Mouse (Mus musculus) liver, embryonic 13.5 days (tissue): Measurements from ENCODE around the gene Tcte3. TPM values are rescaled to one million over a fixed set of nuclear protein-coding genes. Genes with fewer than 3 reads are reported as not detected.
"Not testable (repeated sequence)": the region's sequence is repeated elsewhere in the genome, so short reads cannot be mapped to it uniquely, and the experiment has no call there.

ENCODE experiments used
- ATAC-seq: fragments of 200-750 bp; cut with Nextera tagmentation; 2 replicates; pipeline ENCODE4 v1.8.0; 2017; ENCODE audit warnings: low read depth, mild to moderate bottlenecking, moderate number of reproducible peaks, moderate library complexity
- DNase-seq: peaks from one replicate; pipeline ENCODE4 v3.0.0; 2022
- H3K27ac ChIP-seq: fragments of 300-500 bp; sonication (generic); 2 replicates; pipeline ENCODE4 v1.5.1; 2015; ENCODE audit warnings: moderate library complexity, mild to moderate bottlenecking, inconsistent platforms
- H3K27me3 ChIP-seq: fragments of 300-500 bp; sonication (generic); 2 replicates; pipeline ENCODE4 v1.6.1; 2015; ENCODE audit warnings: mild to moderate bottlenecking, inconsistent platforms
- H3K36me3 ChIP-seq: fragments of 300-500 bp; sonication (generic); 2 replicates; pipeline ENCODE4 v1.6.1; 2015; ENCODE audit warnings: mild to moderate bottlenecking, inconsistent platforms
- H3K4me1 ChIP-seq: fragments of 300-500 bp; sonication (generic); replicated peaks from 2 replicates; pipeline ENCODE4 v1.6.1; 2015; ENCODE audit warnings: inconsistent platforms
- H3K4me2 ChIP-seq: fragments of 300-500 bp; sonication (generic); 2 replicates; pipeline ENCODE4 v1.6.1; 2015; ENCODE audit warnings: inconsistent platforms, mild to moderate bottlenecking, moderate library complexity
- H3K4me3 ChIP-seq: fragments of 300-500 bp; sonication (generic); replicated peaks from 2 replicates; pipeline ENCODE4 v1.5.1; 2015; ENCODE audit warnings: mild to moderate bottlenecking, inconsistent platforms
- H3K9ac ChIP-seq: fragments of 300-500 bp; sonication (generic); 2 replicates; pipeline ENCODE4 v1.6.1; 2015; ENCODE audit warnings: mild to moderate bottlenecking, inconsistent platforms
- H3K9me3 ChIP-seq: fragments of 300-500 bp; sonication (generic); replicated peaks from 2 replicates; pipeline ENCODE4 v1.6.1; 2016; ENCODE audit warnings: inconsistent platforms
- WGBS: fragments of 180-500 bp; shearing (Covaris S2); methylation state at CpG from one replicate; pipeline ENCODE4 v1.1.7; 2015; ENCODE audit not compliant: insufficient replicate concordance; 5-methylcytosine and 5-hydroxymethylcytosine counted together
- polyA plus RNA-seq: library from polyadenylated mRNA; unstranded; fragments of >200 nt; fragmentation: Nextera tagmentation; extraction: Ambion mirVana; gene quantifications from 2 replicates; pipeline ENCODE4 v1.2.1, GENCODE M21; 2015

Gene Tcte3
- polyA plus RNA-seq, result 2.1 and 3.1 TPM in 2 replicates

- H3K4me3 ChIP-seq, result peak within 1 kb of the TSS; percentile 31; the same call in 1 of the 2 replicates
- not testable (repeated sequence) for H3K9me3 ChIP-seq, H3K36me3 ChIP-seq, H3K4me2 ChIP-seq, H3K27ac ChIP-seq, H3K4me1 ChIP-seq, DNase-seq, H3K9ac ChIP-seq, H3K27me3 ChIP-seq
- WGBS, result 0% methylated on average over 22 of the region's 56 CpGs
- peak; percentile 95 for ATAC-seq
These were observed at the start of gene Tcte3, which contains the start of the genes Ermard and Gm3448 for GRCm38 (mm10) chr17:15041175-15041729. Gene Tcte3 (minus strand): TSS chr17:15041488. Gene Ermard (plus strand): TSS chr17:15041208. Gene Gm3448 (minus strand): TSS chr17:15041537.

- WGBS, result 41% methylated on average over 8 of the region's 8 CpGs
- ATAC-seq, result no peak
- no peak overlapping the region for H3K9ac ChIP-seq
- H3K4me3 ChIP-seq, result no peak overlapping the region
- H3K4me2 ChIP-seq, result no peak overlapping the region
- no peak overlapping the region for H3K27ac ChIP-seq
- no peaks in the 10 kb centered on the region for H3K9me3 ChIP-seq
- H3K4me1 ChIP-seq, result peaks cover 39% of the 10 kb centered on the region
- 0 out of 2 replicates have a peak, but pooled peaks cover 3% of the 10 kb centered on the region for H3K27me3 ChIP-seq
- H3K36me3 ChIP-seq, result no peaks in the 10 kb centered on the region
- DNase-seq, result no peak
These were observed 47.3 kb upstream of the Tcte3 start for GRCm38 (mm10) chr17:15088591-15089001.

- H3K4me1 ChIP-seq, result peaks cover 44% of the 10 kb centered on the region
These were observed 46.9 kb upstream of the Tcte3 start for GRCm38 (mm10) chr17:15088166-15088565.

GRCm38 (mm10) chr17:15085006-15085405 is 43.7 kb upstream of the Tcte3 start:
- Histone ChIP-seq H3K9ac (no peak overlapping the region), H3K4me1 (peaks cover 47% of the 10 kb centered on the region), H3K27ac (peak overlapping the region; percentile 88), H3K27me3 (peaks cover 6% of the 10 kb centered on the region; the same call in 1 of the 2 replicates), H3K4me3 (no peak overlapping the region; the same call in 1 of the 2 replicates), H3K4me2 (peak overlapping the region; percentile 54), H3K36me3 (no peaks in the 10 kb centered on the region), H3K9me3 (no peaks in the 10 kb centered on the region)
- DNase-seq, result peak; percentile 56
- WGBS, result 63% methylated on average over 2 of the region's 2 CpGs
- peak; percentile 61 for ATAC-seq

More at GRCm38 (mm10) chr17:15088166-15088565, 46.9 kb upstream of the Tcte3 start:
- Histone ChIP-seq H3K4me2 (no peak overlapping the region), H3K4me3 (no peak overlapping the region), H3K27me3 (0 out of 2 replicates have a peak, but pooled peaks cover 3% of the 10 kb centered on the region), H3K9ac (no peak overlapping the region), H3K36me3 (no peaks in the 10 kb centered on the region), H3K27ac (no peak overlapping the region), H3K9me3 (no peaks in the 10 kb centered on the region)
- 48% methylated on average over 2 of the region's 2 CpGs for whole genome bisulfite sequencing
- ATAC-seq (no peak), DNase-seq (peak; percentile 35)

GRCm38 (mm10) chr17:15084226-15084848 is 43.0 kb upstream of the Tcte3 start:
- ATAC-seq, result peak; percentile 92
- Histone ChIP-seq H3K4me1 (peaks cover 47% of the 10 kb centered on the region), H3K4me2 (peak overlapping the region; percentile 54), H3K27ac (peak overlapping the region; percentile 88), H3K9ac (peak overlapping the region; percentile 37; the same call in 1 of the 2 replicates), H3K27me3 (peaks cover 6% of the 10 kb centered on the region; the same call in 1 of the 2 replicates), H3K9me3 (no peaks in the 10 kb centered on the region), H3K4me3 (peak overlapping the region; percentile 18; the same call in 1 of the 2 replicates), H3K36me3 (no peaks in the 10 kb centered on the region)
- DNase-seq, result peak; percentile 80
- WGBS, result 21% methylated on average over 13 of the region's 13 CpGs

- H3K4me1 ChIP-seq, result peaks cover 25% of the 10 kb centered on the region
- no peaks in the 10 kb centered on the region for H3K36me3 ChIP-seq
- H3K4me2 ChIP-seq, result no peak overlapping the region
- WGBS, result 13% methylated on average over 2 of the region's 2 CpGs
- no peak overlapping the region for H3K9ac ChIP-seq
- ATAC-seq, result peak; percentile 72
- no peak overlapping the region for H3K27ac ChIP-seq
- H3K4me3 ChIP-seq, result no peak overlapping the region
- DNase-seq, result no peak
- peaks cover 3% of the 10 kb centered on the region; the same call in 1 of the 2 replicates for H3K27me3 ChIP-seq
- H3K9me3 ChIP-seq, result no peaks in the 10 kb centered on the region
These were observed 36.2 kb upstream of the Tcte3 start for GRCm38 (mm10) chr17:15077536-15077935.

GRCm38 (mm10) chr17:15075033-15075432 is 33.7 kb upstream of the Tcte3 start:
- Histone ChIP-seq H3K27ac (no peak overlapping the region), H3K9ac (no peak overlapping the region), H3K4me2 (no peak overlapping the region), H3K4me3 (no peak overlapping the region), H3K36me3 (no peaks in the 10 kb centered on the region), H3K4me1 (peaks cover 25% of the 10 kb centered on the region), H3K27me3 (no peaks in the 10 kb centered on the region), H3K9me3 (no peaks in the 10 kb centered on the region)
- DNase-seq (no peak), ATAC-seq (peak; percentile 16; the same call in 1 of the 2 replicates)
- 70% methylated on average over 8 of the region's 8 CpGs for WGBS

- Histone ChIP-seq H3K9me3 (no peaks in the 10 kb centered on the region), H3K9ac (no peak overlapping the region), H3K4me3 (no peak overlapping the region), H3K4me1 (peaks cover 27% of the 10 kb centered on the region), H3K27me3 (no peaks in the 10 kb centered on the region), H3K4me2 (no peak overlapping the region), H3K36me3 (no peaks in the 10 kb centered on the region), H3K27ac (no peak overlapping the region)
- DNase-seq, result no peak
- ATAC-seq, result no peak
- 76% methylated on average over 2 of the region's 2 CpGs for WGBS
These were observed 30.9 kb upstream of the Tcte3 start for GRCm38 (mm10) chr17:15072211-15072610.

- Histone ChIP-seq H3K4me1 (peaks cover 19% of the 10 kb centered on the region), H3K4me2 (no peak overlapping the region), H3K9ac (no peak overlapping the region), H3K27me3 (no peaks in the 10 kb centered on the region), H3K36me3 (no peaks in the 10 kb centered on the region), H3K4me3 (no peak overlapping the region), H3K27ac (no peak overlapping the region), H3K9me3 (no peaks in the 10 kb centered on the region)
- ATAC-seq (no peak), DNase-seq (no peak)
- 35% methylated on average over 2 of the region's 2 CpGs for WGBS
These were observed 27.8 kb upstream of the Tcte3 start for GRCm38 (mm10) chr17:15069124-15069523.

GRCm38 (mm10) chr17:15068040-15068792 is 26.9 kb upstream of the Tcte3 start:
- Histone ChIP-seq H3K9ac (no peak overlapping the region), H3K27me3 (no peaks in the 10 kb centered on the region), H3K36me3 (0 out of 2 replicates have a peak, but pooled peaks cover 5% of the 10 kb centered on the region), H3K4me3 (no peak overlapping the region), H3K27ac (peak overlapping the region; percentile 50; the same call in 1 of the 2 replicates), H3K4me1 (peaks cover 19% of the 10 kb centered on the region), H3K9me3 (no peaks in the 10 kb centered on the region), H3K4me2 (no peak overlapping the region)
- DNase-seq, result no peak
- ATAC-seq, result peak; percentile 37
- WGBS, result 36% methylated on average over 8 of the region's 8 CpGs

GRCm38 (mm10) chr17:15066911-15067310 is 25.6 kb upstream of the Tcte3 start:
- no peaks in the 10 kb centered on the region for H3K27me3 ChIP-seq
- H3K4me2 ChIP-seq, result no peak overlapping the region
- H3K36me3 ChIP-seq, result peaks cover 15% of the 10 kb centered on the region
- DNase-seq (no peak), ATAC-seq (no peak)
- peaks cover 19% of the 10 kb centered on the region for H3K4me1 ChIP-seq
- no peaks in the 10 kb centered on the region for H3K9me3 ChIP-seq
- H3K4me3 ChIP-seq, result no peak overlapping the region
- 59% methylated on average over 1 of the region's 1 CpGs for WGBS
- H3K27ac ChIP-seq, result no peak overlapping the region
- no peak overlapping the region for H3K9ac ChIP-seq
